Comparison of ENCODE assay signal across 23 mouse cellular contexts in the genomic region with DNA sequence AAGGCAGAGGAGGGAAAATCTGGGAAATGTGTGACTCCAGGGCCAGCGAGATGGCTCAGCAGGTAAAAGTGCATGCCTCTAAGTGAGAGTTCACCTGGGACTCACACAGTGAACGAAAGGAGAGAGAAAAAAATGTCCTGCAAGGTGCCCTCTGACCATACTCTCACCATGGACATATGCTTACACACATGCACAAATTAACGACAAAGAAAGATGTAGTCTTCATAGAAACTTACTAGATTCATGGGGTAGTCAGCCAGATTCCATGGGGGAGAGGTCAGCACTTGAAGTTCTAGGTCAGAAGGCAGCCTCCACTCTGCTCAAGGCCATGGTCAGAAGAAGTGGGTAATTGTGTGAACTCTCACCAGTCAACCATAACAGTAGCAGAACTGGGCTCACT. TPM values are rescaled to one million over a fixed set of nuclear protein-coding genes. Genes with fewer than 3 reads are reported as not detected.
"Had no signal": no experiment of that assay in that cellular context is flagged by ENCODE, and none has a peak within 500 bp of the region (broad histone marks: within the 10 kb centered on the region; RNA-seq: fewer than 3 reads in every experiment).

No protein-coding gene starts in this region.

- DNase-seq: heart, postnatal 10 days; heart, postnatal 14 days; heart, postnatal 36 days; heart, postnatal 4 days; kidney, adult 11 months; kidney, adult 18-20 months; kidney, adult 2 months; kidney, adult 8-10 months; kidney, adult 9 months; kidney, postnatal 10 days; kidney, postnatal 14 days; kidney, postnatal 25 days; kidney, postnatal 36 days; kidney, postnatal 4 days; layer of hippocampus, adult 9-11 months; layer of hippocampus, postnatal 36 days had no signal

RNA-seq across cellular contexts. Expression of a gene that starts 53.4 kb away (rescaled TPM):
- total RNA-seq: hematopoietic stem cell, adult 5-6 weeks had no signal
- polyA plus RNA-seq: heart, embryonic 12.5 days; heart, embryonic 13.5 days; heart, embryonic 14.5 days; heart, embryonic 15.5 days; heart, postnatal 0 days; hindbrain, embryonic 11.5 days had no signal
